Mouse (Mus musculus) cerebellum, adult 9-11 months (tissue): ENCODE measurements around the gene Add3.

Experiments used
- DNase-seq: peaks from one replicate; pipeline ENCODE4 v3.0.0; 2022

The Add3 gene

GRCm38 (mm10) chr19:53140044-53140803, at the start of gene Add3:
TSS of gene Add3 (plus strand) at chr19:53140443.
- DNase-seq: peak; percentile 72

- peak; percentile 55 for DNase-seq
Observed at GRCm38 (mm10) chr19:53090677-53091076, 49.6 kb upstream of the Add3 start.

GRCm38 (mm10) chr19:53092251-53092650, 48.0 kb upstream of the Add3 start:
- no peak for DNase-seq

GRCm38 (mm10) chr19:53093294-53093693, 46.9 kb upstream of the Add3 start:
- no peak for DNase-seq

GRCm38 (mm10) chr19:53094684-53095083, 45.6 kb upstream of the Add3 start:
- DNase-seq: no peak

- no peak for DNase-seq
Observed at GRCm38 (mm10) chr19:53101374-53102300, 38.6 kb upstream of the Add3 start.

- DNase-seq: no peak
Observed at GRCm38 (mm10) chr19:53105374-53106090, 34.7 kb upstream of the Add3 start.

- DNase-seq: no peak
Observed at GRCm38 (mm10) chr19:53106952-53107351, 33.3 kb upstream of the Add3 start.

GRCm38 (mm10) chr19:53107361-53108247, 32.6 kb upstream of the Add3 start:
- no peak for DNase-seq

- DNase-seq: no peak
Observed at GRCm38 (mm10) chr19:53111996-53112590, 28.1 kb upstream of the Add3 start.

- no peak for DNase-seq
Observed at GRCm38 (mm10) chr19:53119255-53119795, 20.9 kb upstream of the Add3 start.

GRCm38 (mm10) chr19:53120483-53120882, 19.8 kb upstream of the Add3 start:
- DNase-seq: no peak

GRCm38 (mm10) chr19:53122641-53123241, 17.5 kb upstream of the Add3 start:
- no peak for DNase-seq

GRCm38 (mm10) chr19:53123301-53123700, 16.9 kb upstream of the Add3 start:
- no peak for DNase-seq

- DNase-seq: no peak
Observed at GRCm38 (mm10) chr19:53125679-53126078, 14.6 kb upstream of the Add3 start.

- DNase-seq: no peak
Observed at GRCm38 (mm10) chr19:53126546-53126945, 13.7 kb upstream of the Add3 start.

GRCm38 (mm10) chr19:53127320-53128291, 12.6 kb upstream of the Add3 start:
- no peak for DNase-seq

GRCm38 (mm10) chr19:53128494-53129337, 11.5 kb upstream of the Add3 start:
- no peak for DNase-seq
